Mouse (Mus musculus): ENCODE results near the gene Hoxa13.

Hoxa13 gene

GRCm38 (mm10) chr6:52234428-52235140 is 26.1 kb downstream of the Hoxa13 start:
- DNase-seq: peak; percentile 81 to 89

- peak; percentile 92 to 95 for DNase-seq
These were observed 26.9 kb downstream of the Hoxa13 start for GRCm38 (mm10) chr6:52233546-52234427.

- DNase-seq: peak in 1 of 2 experiments; percentile 83
These were observed 27.6 kb downstream of the Hoxa13 start for GRCm38 (mm10) chr6:52232984-52233545.

- peak; percentile 80 to 86 for DNase-seq
These were observed 28.1 kb downstream of the Hoxa13 start for GRCm38 (mm10) chr6:52232568-52232965.

GRCm38 (mm10) chr6:52231885-52232567 is 28.7 kb downstream of the Hoxa13 start:
- DNase-seq: peak; percentile 72 to 85

GRCm38 (mm10) chr6:52230516-52231165 is 30.0 kb downstream of the Hoxa13 start, which contains the start of gene Hoxa9:
Gene Hoxa9, minus strand, starts transcription at chr6:52231089.
- DNase-seq: peak; percentile 71 to 91

- peak; percentile 82 to 93 for DNase-seq
These were observed 30.9 kb downstream of the Hoxa13 start for GRCm38 (mm10) chr6:52229558-52230416.

- DNase-seq: peak; percentile 73 to 82
These were observed 31.9 kb downstream of the Hoxa13 start for GRCm38 (mm10) chr6:52228475-52229465.

GRCm38 (mm10) chr6:52227470-52228222 is 33.0 kb downstream of the Hoxa13 start:
- peak; percentile 58 to 82 for DNase-seq

GRCm38 (mm10) chr6:52226569-52227257 is 34.0 kb downstream of the Hoxa13 start:
- peak; percentile 41 to 80 for DNase-seq

- peak; percentile 95 to 97 for DNase-seq
These were observed 34.8 kb downstream of the Hoxa13 start for GRCm38 (mm10) chr6:52225612-52226568.

- DNase-seq: peak; percentile 53 to 75
These were observed 35.6 kb downstream of the Hoxa13 start for GRCm38 (mm10) chr6:52224895-52225611.

GRCm38 (mm10) chr6:52223939-52224760 is 36.5 kb downstream of the Hoxa13 start:
- peak; percentile 33 to 39 for DNase-seq

GRCm38 (mm10) chr6:52222729-52223128 is 38.0 kb downstream of the Hoxa13 start:
- peak; percentile 34 to 58 for DNase-seq

- peak; percentile 70 to 83 for DNase-seq
These were observed 38.5 kb downstream of the Hoxa13 start for GRCm38 (mm10) chr6:52221993-52222685.
